Mouse (Mus musculus): ENCODE results near the gene Crebbp.
"Not testable (repeated sequence)": the region's sequence is repeated elsewhere in the genome, so short reads cannot be mapped to it uniquely, and the experiment has no call there.

The Crebbp gene

DNA sequence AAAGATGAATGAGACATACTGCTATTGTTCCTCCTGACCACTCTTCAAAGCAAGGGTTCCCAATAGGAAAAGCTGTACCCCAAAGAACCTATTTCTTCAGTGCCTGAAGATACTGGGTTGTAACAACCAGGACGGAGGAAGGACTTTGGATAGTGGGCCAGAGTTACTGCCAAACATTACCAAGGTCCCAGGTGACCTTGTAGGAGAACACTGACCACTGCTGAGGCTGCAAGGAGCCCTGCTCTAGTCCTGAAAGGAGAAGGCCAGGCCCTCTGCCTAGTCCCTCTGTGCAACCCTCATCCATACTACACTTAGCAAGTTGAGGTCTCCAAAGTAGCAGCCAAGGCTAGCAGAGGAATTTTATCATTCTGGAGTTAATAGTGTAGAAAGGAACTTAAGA lies 60.7 kb downstream of the Crebbp start:
- no peak for DNase-seq

GRCm38 (mm10) chr16:4138541-4138940 lies 75.3 kb downstream of the Crebbp start:
- DNase-seq: no peak

GRCm38 (mm10) chr16:4133754-4134153 lies 80.0 kb downstream of the Crebbp start:
- no peak for DNase-seq

GRCm38 (mm10) chr16:4128894-4129293 lies 84.9 kb downstream of the Crebbp start:
- no peak for DNase-seq

- DNase-seq: peak; percentile 13 to 30
Measured at GRCm38 (mm10) chr16:4117072-4117471, 96.7 kb downstream of the Crebbp start.

DNA sequence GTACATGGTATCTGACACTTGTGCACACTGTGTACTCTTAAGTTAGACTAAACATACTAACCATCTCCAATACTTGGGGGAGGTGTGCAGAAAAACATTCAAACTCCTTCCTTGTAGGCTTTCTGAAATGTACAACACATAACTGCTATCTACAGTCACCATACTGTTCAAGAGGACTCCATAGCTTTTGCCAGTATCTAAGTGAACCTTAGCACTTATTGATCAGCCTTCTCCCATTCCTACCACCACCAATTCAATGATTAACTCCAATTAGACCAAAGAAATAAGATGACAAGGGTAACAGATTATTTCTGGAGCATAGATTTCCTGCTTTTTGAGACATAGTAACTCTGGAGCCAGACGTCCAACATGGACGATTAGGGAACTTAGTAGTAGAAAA lies 113.4 kb downstream of the Crebbp start:
- DNase-seq: no peak

- DNase-seq: peak; percentile 22 to 53
Measured at GRCm38 (mm10) chr16:4097521-4097920, 116.3 kb downstream of the Crebbp start.

- no peak for DNase-seq
Measured at GRCm38 (mm10) chr16:4096898-4097297, 116.9 kb downstream of the Crebbp start.

DNA sequence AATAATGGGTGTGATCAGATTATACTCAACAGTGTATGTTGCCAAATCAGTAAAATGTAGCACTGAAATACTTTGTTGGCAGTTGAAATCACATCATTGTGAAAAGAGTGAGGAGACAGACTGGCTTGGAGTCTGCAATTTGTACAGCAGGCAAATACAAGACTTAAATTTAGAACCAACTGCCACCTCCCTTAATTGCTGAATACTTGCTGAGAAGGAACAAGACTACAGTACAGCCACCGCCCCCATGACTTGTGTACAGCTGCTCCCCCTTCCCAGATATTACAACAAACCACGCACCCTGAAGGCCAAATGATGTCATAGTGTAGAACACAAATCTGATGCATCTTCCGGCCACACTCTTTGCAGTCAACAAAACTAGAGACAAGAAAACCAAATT lies 117.7 kb downstream of the Crebbp start:
- DNase-seq: no peak

GRCm38 (mm10) chr16:4087214-4087913 lies 126.4 kb downstream of the Crebbp start:
- no peak for DNase-seq

GRCm38 (mm10) chr16:4085851-4086387 lies 127.9 kb downstream of the Crebbp start:
- DNase-seq: no peak

GRCm38 (mm10) chr16:4085051-4085450 lies 128.7 kb downstream of the Crebbp start:
- DNase-seq: peak in 1 of 2 experiments; percentile 12

- not testable (repeated sequence) for DNase-seq
Measured at GRCm38 (mm10) chr16:4080419-4080818, 133.4 kb downstream of the Crebbp start.

GRCm38 (mm10) chr16:4079656-4080055 lies 134.1 kb downstream of the Crebbp start:
- no peak for DNase-seq

DNA sequence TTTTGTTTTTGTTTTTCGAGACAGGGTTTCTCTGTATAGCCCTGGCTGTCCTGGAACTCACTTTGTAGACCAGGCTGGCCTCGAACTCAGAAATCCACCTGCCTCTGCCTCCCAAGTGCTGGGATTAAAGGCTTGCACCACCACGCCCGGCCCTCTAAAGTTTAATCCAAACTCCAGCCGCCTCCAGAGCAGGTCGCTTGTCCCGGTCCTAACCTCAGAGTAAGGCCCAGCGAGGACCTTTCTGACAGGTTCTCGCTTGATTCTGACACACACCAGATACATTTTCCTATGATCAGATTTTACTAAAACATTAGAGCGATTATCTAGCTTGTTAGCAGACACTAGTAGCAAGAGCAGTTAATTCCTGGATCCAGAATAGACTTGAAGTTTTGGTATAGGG lies 135.5 kb downstream of the Crebbp start:
- DNase-seq: peak; percentile 26 to 31

DNA sequence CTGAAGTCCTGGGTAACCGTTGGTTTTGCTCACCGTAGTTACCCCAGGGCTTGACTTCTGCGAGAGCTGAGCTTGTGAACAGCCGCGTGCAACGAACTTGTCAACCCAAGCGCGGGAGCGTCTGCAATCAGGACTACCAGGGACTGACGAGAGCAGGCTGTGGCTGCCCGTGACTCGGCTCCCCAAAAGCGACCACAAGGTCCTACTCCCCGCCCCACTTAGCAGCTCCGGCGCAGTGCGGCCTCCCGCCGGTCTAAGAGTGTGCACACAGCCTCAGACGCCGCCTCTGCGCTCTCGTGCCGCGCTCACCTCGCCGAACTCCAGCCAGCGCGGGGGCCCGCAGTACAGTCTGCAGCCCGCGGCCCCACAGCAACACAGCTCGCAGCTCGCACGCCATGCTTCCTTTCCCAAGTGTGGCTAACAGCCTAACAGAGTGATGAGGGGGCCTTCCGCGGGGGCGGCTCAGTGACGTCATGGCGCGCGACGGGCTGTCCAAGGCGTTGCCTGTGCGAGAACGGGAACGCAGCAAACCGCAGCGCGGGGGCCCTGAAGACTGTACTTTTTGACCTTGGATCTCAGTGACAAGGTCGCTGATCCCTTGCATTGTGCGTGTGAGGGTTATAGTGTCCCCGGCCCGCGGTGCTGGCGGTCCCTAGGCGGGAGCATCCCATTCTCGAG lies 136.3 kb downstream of the Crebbp start, which contains the start of gene Trap1:
TSS of gene Trap1 (minus strand) at position 444 of the 678 bp plus-strand sequence.
- peak; percentile 97 for DNase-seq

DNA sequence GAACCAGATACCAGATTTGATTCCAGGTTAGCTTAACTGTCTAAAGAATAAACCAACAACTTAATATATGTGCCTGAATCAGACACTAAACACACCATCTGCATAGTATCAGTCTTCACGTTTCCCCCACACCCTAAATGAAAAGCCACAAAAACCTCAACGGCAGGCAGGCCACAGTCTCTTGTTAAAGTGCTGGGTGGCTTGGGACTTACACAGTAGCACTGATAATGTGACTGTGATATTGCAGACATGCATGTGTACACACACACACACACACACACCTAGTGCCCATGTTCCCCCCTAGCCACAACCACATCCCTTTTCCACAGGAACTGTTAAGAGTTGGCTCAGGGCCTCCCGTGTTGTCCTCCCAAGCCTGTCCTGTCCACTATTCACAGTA lies 139.0 kb downstream of the Crebbp start:
- DNase-seq: no peak

DNA sequence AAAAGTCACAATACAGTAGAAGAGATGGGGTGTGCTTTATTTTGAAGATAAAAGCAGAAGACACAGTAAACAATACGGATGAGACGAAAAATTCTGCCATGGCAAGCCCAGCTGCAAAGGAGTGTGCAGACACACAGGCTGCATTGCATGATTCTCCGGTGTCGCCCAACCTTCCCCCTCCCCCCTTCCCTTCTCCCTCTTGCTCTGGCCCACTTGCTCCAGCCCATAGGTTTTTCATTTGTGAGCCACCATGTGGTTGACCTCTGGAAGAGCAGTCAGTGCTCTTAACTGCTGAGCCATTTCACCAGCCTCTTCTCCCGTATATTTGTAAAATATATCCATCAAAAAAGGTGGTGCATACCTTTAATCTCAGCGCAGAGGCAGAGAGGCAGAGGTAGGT lies 139.5 kb downstream of the Crebbp start:
- DNase-seq: no peak

- DNase-seq: peak; percentile 45 to 68
Measured at GRCm38 (mm10) chr16:4068588-4068987, 145.2 kb downstream of the Crebbp start.

DNA sequence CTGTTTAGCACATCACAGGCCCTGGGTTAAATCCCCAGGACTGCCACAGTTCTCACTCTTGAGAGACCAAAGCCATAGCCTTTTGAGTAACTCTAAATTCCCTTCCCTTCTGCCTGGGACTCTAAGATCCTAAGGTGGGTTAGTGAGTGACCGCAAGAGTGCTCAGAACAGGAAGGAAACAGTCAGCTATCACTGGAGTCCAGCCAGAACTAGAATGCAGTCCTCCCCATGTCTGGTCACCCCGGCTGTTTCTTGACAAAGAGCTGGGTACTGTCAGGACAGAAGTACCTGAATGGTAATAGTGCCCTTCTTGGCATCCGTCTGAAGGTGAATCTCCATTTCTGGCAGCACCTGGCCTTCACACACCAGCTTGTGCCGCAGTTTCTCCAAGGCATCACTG lies 148.9 kb downstream of the Crebbp start:
- no peak for DNase-seq

DNA sequence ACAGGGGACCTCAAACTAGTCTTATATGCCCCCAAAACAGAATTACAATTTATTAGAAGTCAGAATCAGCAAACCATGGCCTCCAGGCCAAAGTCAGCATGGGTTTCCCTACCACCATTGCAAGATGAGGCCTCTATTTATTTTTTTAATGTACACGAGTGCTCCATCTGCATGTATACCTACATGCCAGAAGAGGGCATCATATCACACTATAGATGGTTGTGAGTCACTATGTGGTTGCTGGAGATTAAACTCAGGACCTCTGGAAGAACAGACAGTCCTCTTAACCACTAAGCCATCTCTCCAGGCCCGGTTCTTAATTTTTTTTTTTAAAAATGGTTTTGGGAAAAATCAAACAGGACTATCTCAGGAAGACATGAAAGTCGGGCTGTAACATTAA lies 160.0 kb downstream of the Crebbp start:
- DNase-seq: no peak

- DNase-seq: no peak
Measured at GRCm38 (mm10) chr16:4052601-4053000, 161.2 kb downstream of the Crebbp start.

DNA sequence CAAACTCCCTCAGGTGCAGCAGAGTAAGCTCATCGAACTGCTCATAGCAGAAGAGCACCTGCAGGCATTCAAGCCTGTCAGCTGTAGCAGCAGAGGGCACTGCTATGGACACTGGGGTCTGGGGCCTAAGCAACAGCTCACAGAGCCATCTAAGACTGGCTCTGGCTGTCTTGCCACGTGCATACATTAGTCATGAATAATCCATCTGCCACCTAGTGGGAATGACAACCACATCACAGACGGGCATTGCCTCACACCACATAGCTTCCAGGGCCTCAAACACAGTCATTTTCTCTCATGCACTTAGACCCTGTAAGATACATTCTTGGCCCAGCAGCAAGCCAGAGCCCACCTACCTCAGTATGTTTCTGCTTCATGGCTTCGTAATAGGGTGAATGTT lies 168.3 kb downstream of the Crebbp start:
- DNase-seq: no peak

DNA sequence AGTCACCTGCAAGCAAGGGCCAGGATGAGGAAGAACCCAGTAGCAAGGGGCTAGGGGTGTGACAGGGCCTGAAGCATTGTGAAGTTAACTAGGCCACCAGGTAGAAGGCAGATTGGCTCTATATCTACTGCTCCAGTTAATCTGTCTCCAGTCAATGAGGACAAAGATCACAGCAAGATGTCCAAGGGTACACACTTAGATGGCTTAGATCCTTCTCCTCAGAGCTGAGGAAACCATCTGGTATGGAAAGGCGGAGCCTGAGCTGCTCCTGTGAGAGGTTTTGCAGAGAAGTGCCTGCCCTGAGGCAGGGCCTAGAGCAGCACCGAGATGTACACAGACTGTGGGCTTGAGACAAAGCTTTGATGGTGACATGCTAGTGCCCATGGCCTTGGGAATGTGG lies 169.7 kb downstream of the Crebbp start:
- DNase-seq: no peak

All from cerebellum, postnatal 25 days (tissue).